Mouse (Mus musculus): ENCODE data around the gene Csnk2a2. TPM values are rescaled to one million over a fixed set of nuclear protein-coding genes. Genes with fewer than 3 reads are reported as not detected.
A peak's percentile ranks its signal among the peaks of the same experiment; 100 is the strongest.

Gene Csnk2a2
- polyA plus RNA-seq, 1 experiment from 2014 or later: 8.2 TPM

GRCm38 (mm10) chr8:95505606-95506005 lies 15.8 kb upstream of the Csnk2a2 start:
- H3K4me1 ChIP-seq (replicated peaks): no peaks in the 10 kb centered on the region
- no peaks in the 10 kb centered on the region for H3K27me3 ChIP-seq (replicated peaks)
- no peak overlapping the region for H3K4me2 ChIP-seq
- H3K36me3 ChIP-seq: no peaks in the 10 kb centered on the region
- H3K4me3 ChIP-seq: no peak overlapping the region
- H3K27ac ChIP-seq (ENCODE audit: poor library complexity, severe bottlenecking): no peak overlapping the region
- ATAC-seq (ENCODE audit: insufficient number of reproducible peaks, low FRiP score): no peak
- 0 out of 2 replicates have a peak, but pooled peaks cover 7% of the 10 kb centered on the region for H3K9me3 ChIP-seq (replicated peaks)
- H3K9ac ChIP-seq: no peak overlapping the region
- WGBS: 82% methylated on average over 3 of the region's 3 CpGs

GRCm38 (mm10) chr8:95504835-95505234 lies 15.0 kb upstream of the Csnk2a2 start:
- ATAC-seq (ENCODE audit: insufficient number of reproducible peaks, low FRiP score): no peak
- WGBS: 64% methylated on average over 5 of the region's 5 CpGs
- Histone ChIP-seq H3K4me2 (no peak overlapping the region), H3K27ac (ENCODE audit: poor library complexity, severe bottlenecking) (no peak overlapping the region), H3K9me3 (replicated peaks) (0 out of 2 replicates have a peak, but pooled peaks cover 7% of the 10 kb centered on the region), H3K9ac (no peak overlapping the region), H3K36me3 (no peaks in the 10 kb centered on the region), H3K4me1 (replicated peaks) (no peaks in the 10 kb centered on the region), H3K27me3 (replicated peaks) (no peaks in the 10 kb centered on the region), H3K4me3 (no peak overlapping the region)

GRCm38 (mm10) chr8:95502431-95502830 lies 12.6 kb upstream of the Csnk2a2 start:
- no peak overlapping the region for H3K27ac ChIP-seq (ENCODE audit: poor library complexity, severe bottlenecking)
- no peak overlapping the region for H3K4me2 ChIP-seq
- no peaks in the 10 kb centered on the region for H3K4me1 ChIP-seq (replicated peaks)
- H3K27me3 ChIP-seq (replicated peaks): no peaks in the 10 kb centered on the region
- no peak for ATAC-seq (ENCODE audit: insufficient number of reproducible peaks, low FRiP score)
- H3K4me3 ChIP-seq: no peak overlapping the region
- H3K9me3 ChIP-seq (replicated peaks): 0 out of 2 replicates have a peak, but pooled peaks cover 7% of the 10 kb centered on the region
- WGBS: 83% methylated on average over 7 of the region's 7 CpGs
- no peak overlapping the region for H3K9ac ChIP-seq
- no peaks in the 10 kb centered on the region for H3K36me3 ChIP-seq

- Histone ChIP-seq H3K27me3 (replicated peaks) (no peaks in the 10 kb centered on the region), H3K9ac (no peak overlapping the region), H3K4me1 (replicated peaks) (no peaks in the 10 kb centered on the region), H3K4me3 (no peak overlapping the region), H3K9me3 (replicated peaks) (0 out of 2 replicates have a peak, but pooled peaks cover 4% of the 10 kb centered on the region), H3K27ac (ENCODE audit: poor library complexity, severe bottlenecking) (no peak overlapping the region), H3K36me3 (no peaks in the 10 kb centered on the region), H3K4me2 (no peak overlapping the region)
- 90% methylated on average over 5 of the region's 5 CpGs for WGBS
- no peak for ATAC-seq (ENCODE audit: insufficient number of reproducible peaks, low FRiP score)
Measured at GRCm38 (mm10) chr8:95500436-95500835, 10.6 kb upstream of the Csnk2a2 start.

GRCm38 (mm10) chr8:95499266-95500064 lies 9.6 kb upstream of the Csnk2a2 start:
- H3K4me1 ChIP-seq (replicated peaks): no peaks in the 10 kb centered on the region
- H3K4me3 ChIP-seq: no peak overlapping the region
- no peak overlapping the region for H3K9ac ChIP-seq
- 64% methylated on average over 4 of the region's 4 CpGs for WGBS
- no peak overlapping the region for H3K4me2 ChIP-seq
- 0 out of 2 replicates have a peak, but pooled peaks cover 4% of the 10 kb centered on the region for H3K9me3 ChIP-seq (replicated peaks)
- no peak overlapping the region for H3K27ac ChIP-seq (ENCODE audit: poor library complexity, severe bottlenecking)
- H3K36me3 ChIP-seq: no peaks in the 10 kb centered on the region
- ATAC-seq (ENCODE audit: insufficient number of reproducible peaks, low FRiP score): no peak
- H3K27me3 ChIP-seq (replicated peaks): no peaks in the 10 kb centered on the region

GRCm38 (mm10) chr8:95497821-95498220 lies 8.0 kb upstream of the Csnk2a2 start:
- Histone ChIP-seq H3K27ac (ENCODE audit: poor library complexity, severe bottlenecking) (no peak overlapping the region), H3K4me3 (no peak overlapping the region), H3K4me2 (no peak overlapping the region), H3K36me3 (no peaks in the 10 kb centered on the region), H3K27me3 (replicated peaks) (no peaks in the 10 kb centered on the region), H3K9me3 (replicated peaks) (0 out of 2 replicates have a peak, but pooled peaks cover 1% of the 10 kb centered on the region), H3K4me1 (replicated peaks) (no peaks in the 10 kb centered on the region), H3K9ac (no peak overlapping the region)
- no peak for ATAC-seq (ENCODE audit: insufficient number of reproducible peaks, low FRiP score)
- WGBS: 82% methylated on average over 3 of the region's 3 CpGs

GRCm38 (mm10) chr8:95496420-95496819 lies 6.6 kb upstream of the Csnk2a2 start:
- H3K4me3 ChIP-seq: no peak overlapping the region
- H3K9ac ChIP-seq: no peak overlapping the region
- H3K4me1 ChIP-seq (replicated peaks): no peaks in the 10 kb centered on the region
- no peaks in the 10 kb centered on the region for H3K36me3 ChIP-seq
- H3K9me3 ChIP-seq (replicated peaks): no peaks in the 10 kb centered on the region
- 47% methylated on average over 3 of the region's 3 CpGs for WGBS
- ATAC-seq (ENCODE audit: insufficient number of reproducible peaks, low FRiP score): no peak
- H3K27ac ChIP-seq (ENCODE audit: poor library complexity, severe bottlenecking): no peak overlapping the region
- no peak overlapping the region for H3K4me2 ChIP-seq
- H3K27me3 ChIP-seq (replicated peaks): no peaks in the 10 kb centered on the region

GRCm38 (mm10) chr8:95495444-95495843 lies 5.6 kb upstream of the Csnk2a2 start:
- H3K4me1 ChIP-seq (replicated peaks): no peaks in the 10 kb centered on the region
- H3K27me3 ChIP-seq (replicated peaks): no peaks in the 10 kb centered on the region
- no peak overlapping the region for H3K4me2 ChIP-seq
- WGBS: 80% methylated on average over 6 of the region's 6 CpGs
- no peaks in the 10 kb centered on the region for H3K9me3 ChIP-seq (replicated peaks)
- H3K4me3 ChIP-seq: no peak overlapping the region
- no peak overlapping the region for H3K9ac ChIP-seq
- no peak overlapping the region for H3K27ac ChIP-seq (ENCODE audit: poor library complexity, severe bottlenecking)
- no peaks in the 10 kb centered on the region for H3K36me3 ChIP-seq
- no peak for ATAC-seq (ENCODE audit: insufficient number of reproducible peaks, low FRiP score)

GRCm38 (mm10) chr8:95492057-95492456 lies 2.2 kb upstream of the Csnk2a2 start:
- ATAC-seq (ENCODE audit: insufficient number of reproducible peaks, low FRiP score): no peak
- H3K36me3 ChIP-seq: no peaks in the 10 kb centered on the region
- no peak overlapping the region for H3K4me3 ChIP-seq
- no peak overlapping the region for H3K27ac ChIP-seq (ENCODE audit: poor library complexity, severe bottlenecking)
- no peak overlapping the region for H3K4me2 ChIP-seq
- no peaks in the 10 kb centered on the region for H3K27me3 ChIP-seq (replicated peaks)
- H3K9ac ChIP-seq: no peak overlapping the region
- peaks cover 10% of the 10 kb centered on the region for H3K4me1 ChIP-seq (replicated peaks)
- WGBS: 62% methylated on average over 4 of the region's 4 CpGs
- no peaks in the 10 kb centered on the region for H3K9me3 ChIP-seq (replicated peaks)

- peaks cover 19% of the 10 kb centered on the region for H3K4me1 ChIP-seq (replicated peaks)
- no peaks in the 10 kb centered on the region for H3K27me3 ChIP-seq (replicated peaks)
- no peaks in the 10 kb centered on the region for H3K9me3 ChIP-seq (replicated peaks)
- no peak overlapping the region for H3K27ac ChIP-seq (ENCODE audit: poor library complexity, severe bottlenecking)
- 2% methylated on average over 17 of the region's 42 CpGs for WGBS
- peaks cover 21% of the 10 kb centered on the region for H3K36me3 ChIP-seq
- peak overlapping the region; percentile 100 for H3K9ac ChIP-seq
- peak overlapping the region; percentile 67 for H3K4me2 ChIP-seq
- ATAC-seq (ENCODE audit: insufficient number of reproducible peaks, low FRiP score): peak; percentile 92
- peak overlapping the region; percentile 100 for H3K4me3 ChIP-seq
Measured at GRCm38 (mm10) chr8:95488698-95489332, 1.0 kb downstream of the Csnk2a2 start.

- Histone ChIP-seq H3K36me3 (peaks cover 28% of the 10 kb centered on the region), H3K27me3 (replicated peaks) (no peaks in the 10 kb centered on the region), H3K9me3 (replicated peaks) (no peaks in the 10 kb centered on the region), H3K9ac (peak overlapping the region; percentile 100), H3K4me2 (peak overlapping the region; percentile 100), H3K4me3 (peak overlapping the region; percentile 100), H3K27ac (ENCODE audit: poor library complexity, severe bottlenecking) (peak overlapping the region; percentile 45), H3K4me1 (replicated peaks) (peaks cover 19% of the 10 kb centered on the region)
- ATAC-seq (ENCODE audit: insufficient number of reproducible peaks, low FRiP score): peak; percentile 69
- 9% methylated on average over 95 of the region's 95 CpGs for WGBS
Measured at GRCm38 (mm10) chr8:95487800-95488697, 1.8 kb downstream of the Csnk2a2 start.
